Mouse (Mus musculus) megakaryocyte-erythroid progenitor cell, adult 5-6 weeks (primary cell): ENCODE results near the gene Ankrd55. TPM values are rescaled to one million over a fixed set of nuclear protein-coding genes. Genes with fewer than 3 reads are reported as not detected.

Experiments used
- ATAC-seq: replicated peaks from 2 replicates; pipeline ENCODE4 v1.8.0; 2016; ENCODE audit warnings: mild to moderate bottlenecking, inconsistent platforms; ENCODE audit not compliant: severe bottlenecking, poor library complexity, low FRiP score, low TSS enrichment
- total RNA-seq, 2 experiments: library from RNA; stranded (forward) in 1 of 2; stranded (reverse) in 1 of 2; fragments of 200-1000, 215-1000 nt in 1 of 2; fragments of >200 nt in 1 of 2; fragmentation: Nextera tagmentation in 1 of 2; gene quantifications; 2 replicates each; pipeline ENCODE4 v1.2.3; 2014 to 2017

Gene Ankrd55
- total RNA-seq, 2 experiments from 2014 or later: not detected

DNA sequence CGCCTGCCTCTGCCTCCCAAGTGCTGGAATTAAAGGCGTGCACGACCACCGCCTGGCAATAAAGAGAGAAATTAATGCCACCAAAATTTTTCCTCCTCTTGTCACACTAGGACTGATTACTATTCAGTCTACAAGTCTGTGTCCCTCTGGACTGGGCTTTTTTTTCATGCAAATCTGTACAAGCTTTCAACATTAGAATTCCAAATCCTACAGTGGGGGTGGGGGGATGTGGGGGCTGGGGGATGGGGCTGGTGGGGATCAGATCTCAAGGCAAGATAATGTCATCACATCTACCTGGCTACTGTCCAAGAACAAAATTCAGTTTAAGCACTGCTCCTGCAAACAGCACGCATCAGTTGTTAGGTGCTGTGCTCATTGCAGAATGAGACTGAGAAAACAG lies 76.4 kb downstream of the Ankrd55 start:
- ATAC-seq: no peak

DNA sequence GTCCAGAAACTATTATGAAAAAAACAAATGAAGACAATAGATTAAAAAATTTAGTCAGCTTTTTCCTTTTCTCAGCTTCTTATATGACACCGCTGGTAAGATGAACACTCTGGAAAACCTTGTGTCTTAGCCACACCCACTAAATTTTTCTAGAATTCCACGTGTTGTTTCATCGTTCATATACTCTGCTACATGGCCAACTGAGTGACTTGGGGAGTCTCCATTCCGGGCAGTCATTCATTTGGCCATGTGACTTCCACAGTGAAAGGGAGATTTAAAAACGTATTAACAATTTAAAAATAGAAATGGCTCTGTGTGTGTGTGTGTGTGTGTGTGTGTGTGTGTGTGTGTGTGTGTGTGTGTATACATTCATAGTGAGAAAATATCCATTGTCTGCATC lies 77.1 kb downstream of the Ankrd55 start:
- ATAC-seq: no peak

DNA sequence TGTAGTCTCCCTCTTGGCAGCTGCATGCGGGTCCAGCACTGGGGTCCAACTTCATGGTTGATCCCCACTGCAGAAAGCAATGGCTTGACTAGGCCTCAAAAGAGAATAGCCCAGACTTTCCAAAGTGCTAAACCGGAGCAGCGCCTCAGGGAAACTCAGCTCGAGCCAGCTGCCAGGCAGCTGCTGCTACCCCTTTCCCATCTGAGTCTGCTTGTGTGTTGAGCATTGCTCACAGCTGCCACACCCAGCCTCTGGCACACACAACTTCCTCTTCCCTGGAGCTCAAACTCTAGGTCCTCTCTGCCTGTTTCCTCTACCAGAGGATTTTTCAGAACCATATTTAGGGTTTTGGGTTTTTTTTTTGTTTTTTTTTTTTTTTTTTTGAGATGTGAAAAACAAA lies 77.5 kb downstream of the Ankrd55 start:
- ATAC-seq: no peak

DNA sequence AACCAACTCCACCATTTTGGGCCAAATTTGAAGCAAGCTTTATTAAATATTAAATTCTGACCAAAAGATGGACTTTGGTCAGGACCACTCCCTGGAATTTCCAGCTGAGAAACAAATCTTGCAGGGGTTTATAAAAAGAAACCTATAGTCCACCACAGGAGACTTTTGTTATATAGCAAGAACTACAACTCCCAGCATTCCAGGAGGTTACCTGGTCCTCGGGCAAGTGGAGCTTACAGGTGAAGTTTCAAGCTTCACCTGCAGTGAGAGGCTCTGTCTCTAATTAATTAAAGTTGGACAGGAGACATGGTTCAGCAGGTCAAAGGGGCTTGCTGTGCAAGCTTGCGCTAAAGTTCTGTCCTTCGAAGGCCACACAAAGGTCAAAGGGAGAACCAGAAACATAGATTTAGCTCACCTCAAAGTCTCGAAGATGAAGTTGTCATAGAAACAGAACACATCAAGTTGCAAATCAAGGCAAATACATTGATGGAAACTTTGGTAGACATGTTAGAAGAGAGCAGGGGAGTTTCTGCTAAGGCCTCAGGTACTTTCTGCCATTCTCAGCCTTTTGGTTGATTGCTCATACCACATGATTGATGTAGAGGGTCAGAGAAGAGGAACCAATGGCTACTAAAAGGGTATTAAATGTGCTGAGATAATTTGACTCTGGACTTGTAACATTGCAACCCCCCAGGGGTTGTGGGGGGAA lies 78.2 kb downstream of the Ankrd55 start:
- ATAC-seq: no peak

DNA sequence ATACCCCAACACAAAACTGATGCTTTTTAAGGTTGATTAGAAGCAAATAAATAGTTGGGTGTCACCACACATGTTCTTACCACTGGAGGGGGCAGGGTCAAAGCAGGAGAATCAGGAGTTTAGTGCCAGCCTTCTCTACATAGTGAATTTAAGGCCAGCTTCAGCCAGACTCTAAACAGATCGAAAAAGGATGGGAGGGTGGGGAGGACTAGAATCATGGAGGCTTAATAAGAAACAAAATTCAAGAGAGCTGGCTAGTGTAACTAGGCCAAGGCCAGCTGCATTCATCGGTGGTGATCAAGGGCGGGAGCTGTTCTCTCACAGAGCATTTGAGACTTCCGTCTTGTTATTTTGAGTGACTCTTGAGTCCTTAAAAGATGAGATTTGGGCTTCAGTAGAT lies 83.5 kb downstream of the Ankrd55 start:
- ATAC-seq: no peak

DNA sequence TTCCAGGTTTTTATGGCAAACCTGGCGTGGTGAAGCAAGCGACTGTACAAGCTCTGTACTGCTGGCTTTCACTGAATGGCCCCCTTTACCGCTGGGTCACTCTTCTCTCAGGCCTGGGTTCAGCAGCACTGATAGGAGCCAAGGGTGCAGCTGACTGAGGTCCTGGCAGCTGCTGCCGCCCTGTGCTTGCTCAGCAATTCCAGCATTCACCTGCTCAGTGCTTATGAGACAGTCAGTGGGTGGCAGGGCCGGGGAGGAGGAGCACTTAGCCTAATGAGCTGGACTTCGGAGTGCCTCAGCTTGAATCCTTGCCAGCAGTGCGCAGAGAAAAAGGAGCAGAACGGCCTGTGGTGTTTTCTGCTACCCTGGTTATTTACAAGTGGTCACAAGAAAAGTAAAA lies 87.5 kb downstream of the Ankrd55 start:
- ATAC-seq: no peak

DNA sequence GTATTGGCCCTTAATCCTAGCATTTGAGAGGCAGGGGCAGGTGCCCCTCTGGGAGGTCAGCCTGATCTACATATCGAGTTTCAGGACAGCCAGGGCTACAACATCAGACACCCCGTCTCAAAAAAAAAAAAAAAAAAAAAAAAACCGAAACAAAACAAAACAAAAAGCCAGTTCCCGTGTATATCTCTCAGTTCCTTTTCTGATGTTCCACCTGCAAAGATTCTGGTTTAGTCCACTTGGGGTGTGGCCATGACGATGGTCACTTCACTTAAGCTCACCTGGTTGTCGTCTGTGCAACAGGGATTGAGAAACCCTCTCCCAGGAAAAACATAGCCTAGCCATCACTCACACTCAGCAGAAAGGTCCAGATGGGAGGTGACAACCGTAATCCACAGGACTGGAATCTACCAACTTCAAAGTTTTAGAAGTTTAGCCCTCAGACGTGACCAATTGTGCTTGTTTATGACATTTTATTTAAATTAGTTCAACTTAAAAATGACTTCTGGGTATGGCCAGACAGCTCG lies 90.6 kb downstream of the Ankrd55 start:
- ATAC-seq: no peak

DNA sequence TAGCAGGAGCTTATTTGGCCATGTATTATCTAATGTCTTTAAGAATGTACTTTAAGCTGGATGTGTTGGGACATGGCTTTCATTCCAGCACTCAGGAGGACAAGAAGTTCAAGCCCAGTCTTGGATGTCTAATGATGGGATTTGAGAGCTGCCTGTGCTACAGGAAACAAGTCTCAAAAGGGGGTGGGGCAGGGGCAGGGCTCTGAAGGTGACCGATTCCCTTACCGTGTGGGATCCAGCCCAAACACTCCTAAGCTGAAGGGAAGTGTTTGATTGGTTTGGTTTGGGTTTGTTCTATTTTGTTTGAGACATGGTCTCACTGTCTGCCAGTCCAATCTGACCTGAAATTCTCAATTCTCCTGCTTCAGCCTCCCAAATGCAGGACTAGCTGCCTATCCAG lies 93.2 kb downstream of the Ankrd55 start:
- no peak for ATAC-seq

DNA sequence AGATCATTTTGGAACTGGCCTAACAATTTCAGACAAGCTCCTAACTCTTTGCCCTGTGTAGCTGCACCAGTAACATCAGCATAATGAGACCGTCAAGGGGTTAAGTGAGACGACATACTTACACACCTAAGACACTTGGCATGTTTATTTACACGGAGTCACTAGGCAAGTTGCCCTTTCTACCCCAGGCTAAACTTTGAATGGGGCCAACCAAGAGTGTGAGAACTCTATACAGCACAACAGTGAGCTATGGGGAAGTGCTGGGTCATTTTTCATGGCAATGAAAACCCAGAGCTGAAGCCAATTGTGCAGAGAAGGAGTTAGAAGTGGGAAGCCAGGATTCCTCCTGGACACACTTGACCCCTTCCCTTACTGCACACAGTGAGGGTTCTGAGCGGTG lies 94.2 kb downstream of the Ankrd55 start:
- ATAC-seq: no peak

DNA sequence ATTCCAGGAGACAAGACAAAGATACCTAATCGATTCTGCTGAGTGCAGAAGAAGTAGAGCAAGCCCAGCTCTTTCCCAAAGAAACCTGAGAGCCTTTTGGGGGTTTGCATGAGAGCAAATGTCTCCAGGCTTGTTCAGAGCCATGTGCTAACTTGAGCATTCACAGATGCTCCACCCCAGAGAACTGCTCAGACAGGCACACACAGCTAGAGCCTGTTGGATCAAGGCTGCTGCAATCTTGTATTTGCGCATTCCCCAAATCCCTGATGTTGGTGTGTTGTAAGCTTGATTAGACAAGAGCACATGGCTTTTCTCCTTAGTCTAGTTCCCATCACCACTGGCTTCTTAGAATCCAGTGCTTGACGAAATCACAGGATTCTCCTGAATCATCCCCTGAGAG lies 94.7 kb downstream of the Ankrd55 start:
- no peak for ATAC-seq

DNA sequence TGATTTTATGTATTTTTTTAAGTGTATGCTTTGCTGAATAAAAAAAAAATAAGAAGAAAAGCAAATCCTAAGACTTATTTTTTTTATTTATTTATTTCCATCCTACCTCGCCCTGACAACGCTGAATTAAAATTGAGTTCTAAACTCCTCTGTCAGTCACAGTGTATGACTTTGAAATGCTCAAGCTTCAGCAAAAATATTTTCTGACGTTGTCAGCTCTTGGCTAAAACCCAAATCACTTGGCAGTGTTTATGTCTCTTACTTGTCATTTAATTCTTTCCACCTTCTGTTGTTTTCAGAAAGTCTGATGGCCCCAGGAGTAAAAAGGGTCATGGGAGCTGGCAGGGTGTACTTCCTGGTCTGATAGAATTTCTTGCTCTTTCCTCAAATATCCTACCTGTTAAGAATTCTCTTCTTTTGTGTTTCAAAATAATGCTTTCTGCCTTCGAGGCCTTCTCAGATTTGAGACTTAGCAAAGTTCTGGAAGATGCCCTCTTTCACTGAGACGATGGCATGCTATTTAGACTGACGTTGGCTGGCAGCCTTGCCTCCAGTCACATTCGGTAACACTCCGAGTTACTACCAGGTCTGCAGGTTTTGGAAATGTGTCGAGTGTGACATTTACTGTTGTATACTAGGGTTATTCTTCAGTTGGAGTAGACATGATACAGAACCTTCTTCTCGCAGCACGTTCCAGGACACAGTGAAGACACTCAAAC lies 95.8 kb downstream of the Ankrd55 start:
- no peak for ATAC-seq

DNA sequence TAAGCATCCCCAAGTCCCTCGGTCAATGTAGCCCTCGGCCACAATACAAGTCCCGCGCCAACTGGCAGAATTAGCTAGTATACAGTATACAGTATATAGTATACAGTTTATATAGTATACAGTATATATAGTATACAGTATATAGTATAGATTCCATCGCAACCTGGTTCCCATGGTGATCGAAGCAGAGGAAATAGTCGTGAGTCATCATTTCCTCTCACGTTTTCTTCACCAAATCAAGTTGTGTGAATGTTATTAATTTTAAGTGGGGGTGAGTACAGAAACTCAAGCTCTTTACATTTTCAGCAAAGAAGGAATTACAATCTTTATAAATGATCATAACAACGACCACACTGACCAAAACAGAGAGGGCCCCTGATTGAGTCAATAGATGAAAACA lies 96.8 kb downstream of the Ankrd55 start:
- no peak for ATAC-seq

DNA sequence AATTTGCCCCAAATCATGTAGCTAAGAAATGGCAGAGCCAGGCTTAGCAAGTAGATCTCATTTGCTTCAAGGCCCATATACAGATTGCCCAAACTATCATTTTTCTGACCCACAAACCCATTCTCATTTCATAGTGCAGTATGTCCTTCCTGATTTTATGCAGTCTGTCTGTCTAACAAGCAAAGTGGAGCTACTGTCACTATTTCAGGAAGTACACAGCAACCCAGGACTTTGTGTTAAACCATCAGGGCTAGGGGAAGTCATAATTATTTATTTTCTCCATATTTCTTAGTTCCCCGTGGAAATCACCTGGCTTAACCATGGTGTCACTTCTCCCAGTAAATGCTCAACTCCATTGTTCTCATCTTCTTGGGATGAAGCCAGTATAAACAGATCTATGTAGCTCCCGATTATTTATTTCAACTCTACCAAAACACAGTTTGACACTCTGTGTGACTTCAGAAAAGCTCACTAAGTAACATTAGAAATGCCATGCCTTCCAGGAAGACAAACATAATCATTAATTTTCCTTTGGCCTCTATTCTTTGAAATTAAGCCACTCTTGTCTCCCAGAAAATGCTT lies 98.3 kb downstream of the Ankrd55 start:
- no peak for ATAC-seq

DNA sequence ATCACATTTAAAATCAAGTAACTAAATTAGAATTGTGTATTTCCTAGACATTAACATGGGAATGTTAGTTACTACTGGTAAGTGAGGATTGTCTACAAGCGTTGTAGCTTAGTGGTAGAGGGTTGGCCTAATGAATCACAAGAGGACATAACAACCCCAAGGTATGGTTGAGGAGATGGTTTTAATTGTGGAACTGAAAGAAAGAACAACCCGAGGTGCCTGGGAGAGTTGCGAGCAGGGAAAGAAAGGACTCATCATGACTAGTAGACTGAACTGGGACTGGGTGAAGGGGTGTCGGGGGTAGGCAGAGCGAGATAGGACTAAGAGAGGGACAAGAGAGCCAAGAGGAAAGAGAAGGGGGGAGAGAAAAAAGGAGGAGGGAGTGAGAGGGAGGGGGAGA lies 99.0 kb downstream of the Ankrd55 start:
- no peak for ATAC-seq

DNA sequence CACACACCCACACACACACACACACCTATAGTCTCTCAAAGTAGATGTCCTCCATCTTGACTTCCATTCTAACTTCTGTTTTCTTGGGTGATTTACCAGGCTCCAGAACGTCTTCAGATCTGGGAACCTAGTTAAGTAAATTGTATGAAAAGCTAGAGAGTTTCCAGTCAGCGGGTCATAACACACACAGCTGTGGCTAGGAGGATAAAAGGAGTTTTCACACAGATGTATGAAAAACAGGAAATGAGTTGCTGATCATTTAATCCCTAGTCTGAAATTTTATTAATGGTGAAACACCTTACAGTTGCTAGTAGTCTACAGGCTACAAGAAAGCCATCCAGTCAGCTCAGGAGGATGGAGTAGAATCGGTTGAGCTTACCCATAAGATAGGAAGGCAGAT lies 99.9 kb downstream of the Ankrd55 start:
- ATAC-seq: no peak

DNA sequence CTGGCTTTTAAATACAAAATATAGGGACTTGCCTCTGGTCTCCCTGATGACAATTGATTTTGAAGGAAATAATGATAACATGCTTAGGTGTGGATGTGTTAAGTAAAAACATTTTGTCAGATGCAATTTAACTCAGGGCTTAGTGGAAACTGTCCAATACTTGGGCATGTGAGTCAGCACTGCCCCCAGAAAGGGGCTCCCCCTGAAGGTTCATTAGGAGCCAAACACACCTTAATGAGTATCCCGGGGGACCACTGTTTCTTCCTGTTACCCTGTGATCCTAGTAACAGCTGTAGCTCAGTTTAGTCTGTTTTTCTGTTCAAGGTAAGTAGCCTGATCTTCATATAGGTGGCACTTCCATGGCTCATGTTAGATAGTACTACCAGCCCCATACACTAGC lies 102.0 kb downstream of the Ankrd55 start:
- no peak for ATAC-seq

DNA sequence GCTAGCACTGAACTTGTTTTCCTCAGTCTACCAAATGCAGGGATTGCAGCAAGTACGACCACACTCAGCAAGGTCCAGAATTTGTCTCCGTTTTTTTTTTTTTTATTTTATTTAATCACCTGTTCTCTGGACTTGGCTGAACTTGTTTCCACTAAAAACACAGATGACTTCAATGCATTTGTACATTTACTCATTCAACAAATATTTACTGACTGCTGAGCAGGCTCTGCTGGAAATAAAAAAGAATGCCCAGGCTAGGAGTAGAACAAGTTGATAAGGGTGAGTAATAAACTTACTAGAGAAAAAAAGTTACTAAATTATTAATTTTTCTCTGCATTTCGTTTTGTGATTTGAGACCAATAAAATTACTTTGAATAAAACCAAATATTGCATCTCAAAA lies 103.1 kb downstream of the Ankrd55 start:
- no peak for ATAC-seq

DNA sequence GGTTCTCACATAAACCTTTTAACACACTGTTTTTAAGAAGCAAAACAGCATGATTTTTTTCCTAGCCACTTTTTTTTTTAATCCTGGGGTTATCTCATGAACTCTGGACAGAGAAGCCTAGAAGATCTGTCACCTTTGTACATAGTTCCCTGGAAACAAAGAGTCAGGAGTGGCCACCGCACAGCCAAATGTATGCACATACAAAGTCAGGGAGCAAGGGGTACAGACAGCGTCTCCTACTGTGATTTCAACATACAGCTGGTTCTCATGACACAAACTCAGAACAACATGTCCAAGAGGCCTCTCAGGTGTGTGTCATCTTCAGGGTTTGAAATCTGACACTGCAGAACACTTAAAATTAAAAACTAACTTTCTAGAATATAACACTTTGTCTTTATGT lies 105.1 kb downstream of the Ankrd55 start:
- ATAC-seq: no peak

DNA sequence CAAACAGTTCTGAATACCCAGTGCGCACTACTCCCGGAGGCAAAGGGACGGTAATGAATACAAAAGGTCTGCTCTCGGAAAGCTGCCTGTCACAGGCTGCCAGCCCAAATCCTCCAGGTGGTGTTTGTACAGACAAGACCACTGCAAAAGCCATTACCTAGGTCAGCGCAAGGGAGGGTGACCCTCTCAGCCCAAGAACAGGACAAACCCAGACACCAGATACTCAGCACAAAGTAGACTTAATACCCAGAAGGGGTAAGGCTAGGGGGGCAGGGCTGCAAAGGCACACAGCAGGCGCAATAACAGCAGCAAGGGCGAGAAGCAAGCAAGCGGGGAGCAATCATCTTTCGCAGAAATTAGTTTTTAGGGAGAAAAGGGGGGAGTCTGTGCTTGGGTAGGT lies 106.0 kb downstream of the Ankrd55 start:
- ATAC-seq: no peak

DNA sequence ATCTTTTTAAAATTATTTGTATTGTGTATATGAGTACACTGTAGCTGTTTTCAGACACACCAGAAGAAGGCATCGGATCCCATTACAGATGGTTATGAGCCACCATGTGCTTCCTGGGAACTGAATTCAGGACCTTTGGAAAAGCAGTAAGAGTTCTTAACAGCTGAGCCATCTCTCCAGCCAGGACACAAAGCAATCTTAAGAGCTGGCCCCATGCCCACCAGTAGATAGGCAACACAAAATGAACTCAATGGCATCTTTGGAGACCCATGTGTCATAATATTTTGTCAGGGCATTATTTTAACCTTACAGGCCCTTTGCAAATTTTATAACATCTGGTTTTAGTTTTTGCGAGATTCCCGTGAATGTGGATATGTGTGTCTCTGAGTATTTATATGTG lies 116.5 kb downstream of the Ankrd55 start:
- ATAC-seq: no peak

DNA sequence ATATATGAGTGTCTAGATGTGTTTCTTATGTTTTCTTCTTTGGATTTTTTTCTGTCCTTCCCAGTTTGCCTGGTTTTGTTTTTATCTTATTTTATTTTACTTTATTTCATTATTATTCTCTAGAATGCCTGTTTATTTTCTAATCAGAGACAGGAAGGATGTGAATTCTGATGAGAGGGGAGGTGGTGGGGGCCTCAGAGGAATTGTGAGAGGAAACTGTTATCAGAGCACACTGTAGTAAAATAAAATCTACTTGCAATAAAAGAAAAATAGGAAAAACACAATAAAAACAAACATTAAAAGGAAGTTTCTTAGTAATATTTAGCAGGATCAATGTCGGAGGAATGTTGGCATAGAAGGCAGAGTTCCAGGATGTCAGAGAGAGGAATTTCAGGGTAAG lies 116.9 kb downstream of the Ankrd55 start:
- ATAC-seq: no peak
